Mouse (Mus musculus) left cerebral cortex, postnatal 4 days (tissue): ENCODE results near the gene Elovl5. TPM values are rescaled to one million over a fixed set of nuclear protein-coding genes. Genes with fewer than 3 reads are reported as not detected.
"Not testable (repeated sequence)": the region's sequence is repeated elsewhere in the genome, so short reads cannot be mapped to it uniquely, and the experiment has no call there.

ENCODE experiments used
- DNase-seq: peaks from one replicate; pipeline ENCODE4 v3.0.0-alpha.2; 2022
- intact Hi-C: fragments of 180-260 bp; cut with DNase I; formaldehyde crosslinking; loops from one replicate; pipeline ENCODE4 v1.15.1; 2025
- total RNA-seq, 2 experiments: library from RNA; stranded (reverse); gene quantifications; 2 replicates each; pipeline ENCODE4 v1.2.3; 2021

The Elovl5 gene
- total RNA-seq, 2 experiments from 2014 or later: 62.7 to 65.3 TPM

GRCm38 (mm10) chr9:77992276-77992675 lies 75.1 kb downstream of the Elovl5 start:
- no peak for DNase-seq
- intact Hi-C loops: no loop called here

DNA sequence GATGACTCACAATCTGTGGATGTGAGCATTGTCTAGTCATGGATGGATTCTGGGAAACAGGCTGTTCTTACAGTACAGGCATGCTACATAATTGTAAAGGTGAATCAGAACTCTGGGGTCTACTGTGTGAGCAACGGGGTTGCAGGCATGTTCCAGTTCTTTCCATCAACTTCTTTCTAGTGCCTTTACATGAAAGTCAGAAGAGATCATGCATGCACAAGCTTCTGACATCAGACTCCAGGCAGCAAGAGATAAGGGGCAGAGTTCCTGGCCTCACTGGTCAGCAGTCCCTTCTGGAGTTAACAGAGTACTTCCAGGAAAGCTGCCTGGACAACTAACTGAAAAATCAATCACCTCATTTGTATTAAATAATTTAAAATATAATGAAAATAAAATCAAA lies 75.9 kb downstream of the Elovl5 start:
- intact Hi-C loops: no loop called here
- DNase-seq: no peak

DNA sequence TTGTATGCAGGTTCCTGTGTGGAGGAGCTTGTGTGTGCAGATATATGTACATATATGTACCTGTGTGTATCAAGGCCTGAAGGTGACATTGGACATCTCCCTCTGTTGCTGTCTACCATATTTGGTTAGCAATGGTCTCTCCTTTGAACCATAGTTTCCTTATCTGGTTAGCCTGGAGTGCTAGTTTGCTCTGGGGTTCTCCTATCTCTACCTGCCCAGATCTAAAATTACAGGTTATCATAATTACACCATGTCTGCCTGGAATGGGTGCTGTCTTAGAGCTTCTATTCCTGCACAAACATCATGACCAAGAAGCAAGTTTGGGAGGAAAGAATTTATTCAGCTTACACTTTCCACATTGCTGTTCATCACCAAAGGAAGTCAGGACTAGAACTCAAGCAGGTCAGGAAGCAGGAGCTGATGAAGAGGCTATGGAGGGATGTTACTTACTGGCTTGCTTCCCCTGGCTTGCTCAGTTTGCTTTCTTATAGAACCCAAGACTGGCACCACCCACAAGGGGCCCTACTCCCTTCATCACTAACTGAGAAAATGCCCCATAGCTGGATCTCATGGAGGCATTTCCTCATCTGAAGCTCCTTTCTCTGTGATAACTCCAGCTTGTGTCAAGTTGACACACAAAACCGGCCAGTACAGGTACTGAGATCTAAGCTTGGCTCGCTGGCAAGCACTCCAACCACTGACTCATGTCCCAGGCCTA lies 76.5 kb downstream of the Elovl5 start:
- DNase-seq, intact Hi-C loops: not testable (repeated sequence)

DNA sequence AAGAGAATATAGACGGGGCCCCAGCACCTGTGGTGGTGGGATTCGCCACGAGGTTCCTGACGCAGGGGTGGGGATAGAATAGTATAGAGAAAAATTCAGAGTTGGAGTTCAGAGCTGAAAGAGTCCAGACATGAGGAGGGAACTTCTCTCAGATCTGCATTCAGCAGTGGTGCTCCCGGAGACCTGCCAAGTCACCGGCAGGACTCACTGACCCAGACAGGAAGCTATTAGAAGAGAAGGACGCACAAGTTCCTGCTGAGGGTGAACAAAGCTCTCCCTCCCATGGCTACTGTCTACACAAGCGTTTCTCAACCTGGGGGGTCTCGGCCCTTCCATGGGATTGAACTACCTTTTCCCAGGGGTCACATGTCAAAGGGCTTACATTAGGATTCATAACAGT lies 78.1 kb downstream of the Elovl5 start:
- intact Hi-C loops: no loop called here
- DNase-seq: no peak

DNA sequence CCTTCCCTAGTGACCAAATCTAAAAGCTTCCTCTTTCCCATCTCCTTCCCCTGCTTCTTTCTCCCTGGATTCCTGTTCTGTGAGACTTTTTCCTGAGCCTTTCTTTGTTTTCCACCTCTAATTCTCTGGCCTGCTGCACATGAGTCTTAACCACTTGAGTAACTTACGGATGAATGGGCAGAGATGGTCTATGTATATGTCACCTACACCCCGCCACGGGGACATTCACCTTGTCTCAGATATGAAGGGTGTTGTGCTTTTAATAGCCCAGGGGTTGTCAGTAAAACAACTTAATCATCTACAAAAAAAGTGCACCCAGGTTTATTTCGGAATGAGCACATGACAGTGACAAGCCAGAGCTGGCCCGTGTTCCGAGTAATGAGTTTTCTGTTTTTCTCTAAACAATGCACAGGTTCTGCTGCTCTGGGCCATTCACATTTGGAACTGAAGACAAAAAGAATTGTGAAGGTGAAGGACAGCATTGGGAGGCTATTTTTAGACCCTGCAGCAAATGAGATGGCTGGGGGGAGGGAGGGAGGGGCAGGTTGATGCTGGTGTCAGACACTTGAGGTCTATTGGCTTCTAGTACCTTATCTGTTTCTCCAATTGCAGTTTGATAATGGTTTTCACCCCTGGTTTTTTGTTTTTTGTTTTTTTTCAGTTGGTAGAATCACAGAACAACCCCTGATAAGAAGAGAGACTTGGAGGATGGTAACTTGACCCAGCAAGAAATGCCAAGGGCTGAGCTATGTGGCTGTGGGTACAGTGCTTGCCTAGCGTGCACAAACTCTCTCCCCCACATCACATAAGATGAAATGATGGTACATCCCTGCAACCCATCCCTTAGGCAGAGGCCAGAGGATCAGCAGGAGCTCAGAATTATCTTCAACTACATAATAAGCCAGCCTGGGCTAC lies 83.7 kb downstream of the Elovl5 start:
- no peak for DNase-seq
- intact Hi-C loops: no loop called here

- DNase-seq: no peak
- intact Hi-C loops: no loop called here
These were observed 86.1 kb downstream of the Elovl5 start for GRCm38 (mm10) chr9:78003278-78003677.

DNA sequence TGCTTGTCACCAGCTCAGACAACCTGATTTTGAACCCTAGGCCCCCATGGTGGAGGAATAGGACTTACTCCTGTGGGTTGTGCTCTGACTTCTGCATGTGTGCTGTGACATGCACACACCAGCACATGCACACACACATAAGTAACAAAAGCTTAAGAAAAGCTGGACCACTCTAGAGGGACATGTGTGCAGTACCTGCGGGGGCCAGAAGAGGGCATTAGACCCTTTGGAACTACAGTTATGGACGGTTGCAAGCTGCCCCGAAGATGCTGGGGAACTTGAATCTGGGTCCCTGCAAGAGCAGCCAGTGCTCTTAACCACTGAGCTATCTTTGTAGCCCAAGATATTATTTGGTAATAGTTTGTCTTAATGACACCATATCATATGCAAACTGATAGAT lies 88.3 kb downstream of the Elovl5 start:
- intact Hi-C loops: no loop called here
- no peak for DNase-seq

- DNase-seq: peak; percentile 85
- intact Hi-C loops: no loop called here
These were observed 89.2 kb downstream of the Elovl5 start for GRCm38 (mm10) chr9:78006209-78007001.

DNA sequence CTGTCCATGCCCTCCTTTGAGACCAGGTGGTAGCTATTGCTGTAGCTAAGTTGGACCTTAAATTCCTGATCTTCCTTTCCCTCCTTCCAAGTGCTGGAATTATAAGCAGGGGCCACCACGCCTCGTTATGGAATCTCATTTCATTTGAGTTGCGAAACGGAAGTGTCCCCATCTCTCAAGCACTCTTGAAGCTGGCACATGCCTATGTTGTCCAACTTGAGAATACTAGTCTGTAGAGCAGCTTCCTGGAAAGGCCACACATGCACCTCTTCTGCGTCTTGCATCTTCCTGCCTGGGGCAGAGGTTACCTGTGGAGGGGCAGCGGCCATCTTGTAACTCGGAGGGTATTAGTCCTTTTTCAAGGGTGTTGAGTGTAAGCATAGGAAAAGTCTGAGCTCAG lies 92.2 kb downstream of the Elovl5 start:
- intact Hi-C loops: no loop called here
- DNase-seq: no peak

GRCm38 (mm10) chr9:78010187-78010586 lies 93.0 kb downstream of the Elovl5 start:
- intact Hi-C loops: no loop called here
- no peak for DNase-seq

GRCm38 (mm10) chr9:78010707-78011106 lies 93.5 kb downstream of the Elovl5 start:
- DNase-seq: no peak
- intact Hi-C loops: no loop called here

- no peak for DNase-seq
- intact Hi-C loops: no loop called here
These were observed 94.9 kb downstream of the Elovl5 start for GRCm38 (mm10) chr9:78012066-78012465.

DNA sequence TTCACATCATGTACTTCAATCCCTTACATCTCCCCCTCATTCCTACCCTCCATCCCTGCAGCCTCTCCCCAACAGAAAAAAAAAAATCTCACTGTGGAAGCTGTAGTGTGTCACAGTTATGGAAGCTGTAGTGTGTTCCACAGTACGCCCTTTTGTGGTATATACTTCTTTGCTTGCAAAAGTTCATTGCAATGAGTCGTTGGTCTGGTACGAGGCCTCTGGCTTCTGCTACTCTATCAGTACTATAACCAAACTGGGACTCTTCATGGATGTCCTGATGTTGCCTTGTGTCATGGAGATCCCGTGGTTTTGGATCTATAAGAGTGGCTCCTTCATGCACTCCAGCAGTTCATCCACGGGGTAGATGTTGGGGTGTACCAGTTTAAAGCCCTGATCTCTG lies 95.5 kb downstream of the Elovl5 start:
- no peak for DNase-seq
- intact Hi-C loops: no loop called here

GRCm38 (mm10) chr9:78013813-78014212 lies 96.6 kb downstream of the Elovl5 start:
- DNase-seq: no peak
- intact Hi-C loops: no loop called here

DNA sequence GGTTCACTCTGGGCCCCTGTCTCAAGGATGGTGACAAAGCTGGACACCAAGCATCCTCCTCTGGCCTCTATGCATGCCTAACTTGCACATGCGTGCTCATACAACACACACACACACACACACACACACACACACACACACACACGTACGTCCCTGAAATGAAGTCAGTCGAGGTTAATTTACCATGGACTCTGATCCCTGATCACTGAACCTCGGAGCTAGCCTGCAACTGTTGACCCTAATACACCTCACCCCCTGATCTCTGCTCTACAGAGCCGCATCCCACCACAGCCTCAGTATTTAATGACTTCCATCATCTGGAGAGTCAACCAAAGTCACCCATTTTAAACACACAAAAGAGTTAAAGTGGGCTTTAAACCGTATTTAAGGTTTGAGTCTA lies 98.7 kb downstream of the Elovl5 start:
- no peak for DNase-seq
- intact Hi-C loops: no loop called here

GRCm38 (mm10) chr9:78016288-78016687 lies 99.1 kb downstream of the Elovl5 start:
- no peak for DNase-seq
- intact Hi-C loops: no loop called here

DNA sequence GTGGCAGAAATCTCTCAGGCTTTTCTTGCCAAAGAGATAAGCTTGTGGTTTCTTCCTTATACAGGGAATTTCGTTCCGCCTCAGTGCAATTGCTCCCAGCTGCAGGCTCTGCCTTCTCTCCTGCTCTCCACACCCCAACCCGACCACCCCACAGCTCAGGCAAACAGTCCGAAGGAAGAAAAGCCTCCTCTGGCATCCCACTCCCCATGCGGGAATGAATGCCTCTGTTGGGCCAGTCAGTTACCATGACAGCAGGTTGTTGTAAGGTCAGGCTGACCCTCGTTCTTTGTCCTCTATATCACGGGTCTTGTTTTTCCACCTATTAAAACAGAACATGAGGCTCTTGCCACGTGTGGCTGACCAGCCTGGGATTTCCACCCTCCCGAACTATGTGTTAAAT lies 104.1 kb downstream of the Elovl5 start:
- intact Hi-C loops: no loop called here
- DNase-seq: no peak

DNA sequence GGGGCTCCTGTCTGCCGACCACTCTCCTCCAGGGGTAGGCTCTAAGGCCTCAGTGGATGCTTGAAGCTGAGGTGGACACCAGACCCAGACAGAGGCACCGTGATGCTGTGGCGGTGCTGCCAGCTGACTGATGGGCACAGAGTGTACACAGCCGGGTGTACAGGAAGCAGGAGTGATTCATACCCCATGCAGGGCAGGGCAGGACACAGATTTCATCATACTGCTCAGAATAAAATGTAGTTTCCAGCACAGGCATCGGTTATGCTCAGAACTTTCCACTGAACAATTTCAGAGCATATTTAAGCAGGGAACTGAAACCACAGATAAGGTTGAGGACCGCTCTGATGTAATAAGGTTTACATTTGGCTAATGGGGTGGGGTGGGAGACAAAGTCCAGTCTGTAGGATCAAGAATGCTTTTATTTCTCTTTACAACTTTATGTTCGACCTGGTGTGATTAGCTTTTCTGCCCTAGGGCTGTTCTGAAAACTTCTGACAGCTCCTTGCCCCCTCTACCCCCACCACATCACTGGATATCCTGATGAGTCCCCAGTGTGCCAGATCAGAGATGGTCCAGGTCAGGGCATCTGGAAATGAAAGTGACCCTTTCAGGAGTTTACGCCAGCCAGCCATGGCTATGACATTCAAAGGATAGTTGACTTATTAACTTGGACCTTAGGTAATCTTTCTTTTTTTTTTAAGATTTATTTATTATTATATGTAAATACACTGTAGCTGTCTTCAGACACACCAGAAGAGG lies 105.2 kb downstream of the Elovl5 start:
- intact Hi-C loops: no loop called here
- no peak for DNase-seq

DNA sequence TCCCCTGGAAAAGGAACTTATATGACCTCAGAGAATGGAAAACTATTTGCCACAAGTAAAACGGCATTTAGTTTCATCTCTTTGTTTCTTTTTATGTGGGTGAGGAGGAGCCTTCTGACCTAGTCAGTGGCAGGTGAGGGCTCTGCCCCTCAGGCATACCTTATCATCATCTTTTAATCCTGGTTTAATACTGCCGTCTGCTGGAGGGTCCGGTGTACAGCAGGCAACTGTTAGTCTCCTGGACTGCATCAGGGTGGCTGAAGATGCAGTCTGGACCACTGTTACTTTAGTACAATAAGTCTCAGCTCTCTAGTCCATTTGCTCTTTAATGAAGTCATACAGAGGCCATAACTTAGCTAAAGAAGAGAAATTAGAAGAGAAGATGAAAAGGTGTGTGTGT lies 107.7 kb downstream of the Elovl5 start:
- intact Hi-C loops: loop anchor here (1.0 kb wide), 1 partner anchor 218 kb away; no protein-coding TSS in a partner anchor
- peak; percentile 58 for DNase-seq

GRCm38 (mm10) chr9:78027099-78027498 lies 109.9 kb downstream of the Elovl5 start:
- intact Hi-C loops: no loop called here
- DNase-seq: no peak
